Mouse (Mus musculus) adrenal gland, postnatal 10 days (tissue): ENCODE data around the gene Tas2r106. TPM values are rescaled to one million over a fixed set of nuclear protein-coding genes. Genes with fewer than 3 reads are reported as not detected.

Experiments
- DNase-seq: peaks from one replicate; pipeline ENCODE4 v3.0.0; 2021; ENCODE audit warnings: mixed read lengths
- long read RNA-seq, 2 experiments: library from polyadenylated mRNA; stranded (forward); transcript quantifications; one replicate each; pipeline ENCODE4 v2.0.0; 2021
- total RNA-seq, 2 experiments: library from RNA; stranded (reverse); gene quantifications; 2 replicates each; pipeline ENCODE4 v1.2.3; 2021

Tas2r106 gene
- total RNA-seq, result not detected
- long read RNA-seq, experiment 1, result 0 reads
- long read RNA-seq, experiment 2, result 0 reads

- DNase-seq, result no peak
Measured at GRCm38 (mm10) chr6:131678786-131679185, at the start of gene Tas2r106. Tas2r106 (minus strand) TSS chr6:131678886.

- DNase-seq, result no peak
Measured at GRCm38 (mm10) chr6:131712803-131713202, 34.1 kb upstream of the Tas2r106 start.

DNA sequence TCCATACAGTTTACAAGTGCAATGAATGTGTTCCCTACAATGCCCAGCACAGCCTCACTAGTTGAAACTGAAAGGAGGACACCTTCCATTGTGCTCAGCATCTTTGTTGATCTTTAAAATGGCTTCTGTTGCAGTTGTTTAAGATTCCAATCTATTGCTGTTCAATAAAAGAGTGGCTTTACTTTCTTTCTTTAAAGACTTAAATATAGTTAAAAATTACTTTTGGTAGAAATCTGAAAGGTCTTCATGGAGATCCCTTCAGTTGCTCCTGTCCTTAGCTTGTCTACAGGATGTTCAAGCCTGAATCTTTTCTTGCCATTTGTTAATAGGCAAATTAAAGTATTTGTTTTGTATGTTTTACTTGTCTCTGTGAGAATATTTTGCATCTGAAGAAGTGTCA, 11.3 kb upstream of the Tas2r106 start, which contains the start of gene Tas2r114:
Gene Tas2r114 (minus strand): TSS at position 101 of the 400 bp plus-strand sequence.
- no peak for DNase-seq

GRCm38 (mm10) chr6:131687395-131687794, 8.7 kb upstream of the Tas2r106 start, which contains the start of gene Tas2r105:
Tas2r105 (minus strand) TSS chr6:131687495.
- DNase-seq, result no peak

GRCm38 (mm10) chr6:131685644-131686043, 7.0 kb upstream of the Tas2r106 start, which contains the start of gene Tas2r104:
Tas2r104 (minus strand) TSS chr6:131685744.
- DNase-seq, result no peak

GRCm38 (mm10) chr6:131660049-131660448, 18.6 kb downstream of the Tas2r106 start, which contains the start of gene Tas2r107:
Tas2r107 (minus strand) TSS chr6:131660149.
- DNase-seq, result no peak

- no peak for DNase-seq
Measured at GRCm38 (mm10) chr6:131630812-131631211, 47.9 kb downstream of the Tas2r106 start, which contains the start of gene Tas2r130. Tas2r130 (minus strand) TSS chr6:131630912.

Other genes starting within 250 kb of the Tas2r106 start
- gene 5430401F13Rik, start 192.5 kb downstream of the Tas2r106 start, total RNA-seq, result not detected
- not detected for gene Gm6619, start 192.5 kb downstream of the Tas2r106 start, total RNA-seq
- not detected for gene Tas2r130, start 48.0 kb downstream of the Tas2r106 start, total RNA-seq
- not detected for gene Tas2r107, start 18.7 kb downstream of the Tas2r106 start, total RNA-seq
- gene Tas2r104, start 6.9 kb upstream of the Tas2r106 start, total RNA-seq, result not detected
- gene Tas2r105, start 8.6 kb upstream of the Tas2r106 start, total RNA-seq, result not detected
- not detected for gene Tas2r114, start 11.2 kb upstream of the Tas2r106 start, total RNA-seq